Comparison of ENCODE assay signal across 21 mouse cellular contexts in genomic region chr3:28551756-28552155, GRCm38 (mm10).
"Had no signal": no experiment of that assay in that cellular context is flagged by ENCODE, and none has a peak within 500 bp of the region (broad histone marks: within the 10 kb centered on the region; RNA-seq: fewer than 3 reads in every experiment).

No protein-coding gene starts in this region.

- H3K27ac ChIP-seq: kidney, postnatal 0 days; limb, embryonic 12.5 days; limb, embryonic 15.5 days; liver, embryonic 14.5 days; macrophage; midbrain, embryonic 12.5 days; neural tube, embryonic 12.5 days; neural tube, embryonic 15.5 days; stomach, postnatal 0 days had no signal

- H3K9me3 ChIP-seq: limb, embryonic 12.5 days; limb, embryonic 15.5 days; midbrain, embryonic 12.5 days; midbrain, embryonic 15.5 days; neural tube, embryonic 12.5 days; neural tube, embryonic 15.5 days had no signal

- H3K9ac ChIP-seq: limb, embryonic 12.5 days; limb, embryonic 15.5 days; liver, embryonic 14.5 days; liver, postnatal 0 days; lung, embryonic 14.5 days; midbrain, embryonic 12.5 days; midbrain, embryonic 15.5 days; neural tube, embryonic 12.5 days; neural tube, embryonic 15.5 days had no signal

- DNase-seq: kidney, postnatal 25 days; layer of hippocampus, adult 9-11 months; left cerebral cortex, postnatal 4 days; liver, postnatal 0 days; lung, embryonic 14.5 days; thymus, adult 2 months; thymus, postnatal 14 days; thymus, postnatal 4 days had no signal

- H3K27me3 ChIP-seq: limb, embryonic 15.5 days; midbrain, embryonic 12.5 days; midbrain, embryonic 15.5 days; neural tube, embryonic 12.5 days; neural tube, embryonic 15.5 days had no signal

- ATAC-seq: liver, postnatal 0 days; lung, postnatal 0 days; midbrain, embryonic 15.5 days had no signal

- H3K4me3 ChIP-seq: layer of hippocampus, adult 2 months; limb, embryonic 12.5 days; limb, embryonic 15.5 days; midbrain, embryonic 12.5 days; midbrain, embryonic 15.5 days; neural tube, embryonic 12.5 days; neural tube, embryonic 15.5 days had no signal

- H3K4me2 ChIP-seq: limb, embryonic 12.5 days; limb, embryonic 15.5 days; liver, embryonic 11.5 days; lung, embryonic 14.5 days; midbrain, embryonic 12.5 days; midbrain, embryonic 15.5 days; neural tube, embryonic 12.5 days; neural tube, embryonic 15.5 days had no signal

- H3K36me3 ChIP-seq: limb, embryonic 12.5 days; limb, embryonic 15.5 days; midbrain, embryonic 15.5 days; neural tube, embryonic 12.5 days; neural tube, embryonic 15.5 days had no signal

- H3K4me1 ChIP-seq: limb, embryonic 12.5 days; limb, embryonic 15.5 days had no signal
